Mouse (Mus musculus): ENCODE measurements around the gene Commd3. TPM values are rescaled to one million over a fixed set of nuclear protein-coding genes. Genes with fewer than 3 reads are reported as not detected.

The Commd3 gene
- polyA plus RNA-seq, 1 experiment from 2014 or later, result 292 TPM

DNA sequence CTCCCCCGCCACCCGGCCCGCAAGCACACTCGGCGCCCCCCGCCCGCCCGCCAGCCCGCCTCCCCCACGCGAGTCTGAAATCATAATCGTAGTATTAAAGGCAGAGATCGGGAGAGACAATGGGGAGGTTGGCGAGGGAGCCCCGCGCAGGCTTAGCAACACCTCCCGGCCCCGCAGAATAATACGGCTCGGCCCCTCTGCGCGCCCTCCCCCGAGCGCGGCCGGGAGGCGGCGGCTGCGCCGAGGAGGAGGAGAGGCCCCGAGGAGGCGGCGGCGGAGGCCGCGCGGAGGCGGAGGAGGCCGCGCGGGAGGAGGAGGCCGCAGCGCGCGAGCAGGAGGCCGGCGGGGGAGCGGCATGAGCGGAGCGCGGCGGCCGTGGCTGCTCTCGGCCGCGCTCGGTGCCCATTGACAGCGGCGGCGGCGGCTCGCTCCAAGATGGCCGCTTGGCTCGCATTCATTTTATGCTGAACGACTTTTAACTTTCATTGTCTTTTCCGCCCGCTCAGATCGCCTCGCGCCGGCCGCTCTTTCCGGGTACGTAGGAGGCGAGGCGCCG, 4.8 kb downstream of the Commd3 start, which contains the start of gene Bmi1:
Gene Bmi1, plus strand, starts transcription at position 83 of the 556 bp plus-strand sequence.
- no peaks in the 10 kb centered on the region for H3K36me3 ChIP-seq (ENCODE audit: insufficient read depth, low read length)
- no peaks in the 10 kb centered on the region for H3K9me3 ChIP-seq (replicated peaks; ENCODE audit: low read length)
- peak within 1 kb of the TSS; percentile 94 for H3K4me3 ChIP-seq (replicated peaks; ENCODE audit: low read depth, low read length)
- 0% methylated on average over 33 of the region's 77 CpGs for WGBS
- H3K27ac ChIP-seq, result peak within 1 kb of the TSS; percentile 96
- H3K4me1 ChIP-seq (replicated peaks; ENCODE audit: insufficient read depth, low read length), result 0 out of 2 replicates have a peak, but pooled peaks cover 4% of the 10 kb centered on the region
- peaks cover 5% of the 10 kb centered on the region; the same call in 1 of the 2 replicates for H3K27me3 ChIP-seq (ENCODE audit: insufficient read depth, low read length)
- no peak for TF ChIP-seq CTCF (IDR thresholded peaks at IDR 0.05; ENCODE audit: low read depth)
- peak within 1 kb of the TSS; percentile 90 for H3K4me2 ChIP-seq (ENCODE audit: low read length)
- ATAC-seq (replicated peaks; ENCODE audit: low FRiP score, low read depth) (peak; percentile 62), DNase-seq (ENCODE audit: low spot score) (peak; percentile 77)
- peak within 1 kb of the TSS; percentile 97 for H3K9ac ChIP-seq (ENCODE audit: low read depth, low read length)

DNA sequence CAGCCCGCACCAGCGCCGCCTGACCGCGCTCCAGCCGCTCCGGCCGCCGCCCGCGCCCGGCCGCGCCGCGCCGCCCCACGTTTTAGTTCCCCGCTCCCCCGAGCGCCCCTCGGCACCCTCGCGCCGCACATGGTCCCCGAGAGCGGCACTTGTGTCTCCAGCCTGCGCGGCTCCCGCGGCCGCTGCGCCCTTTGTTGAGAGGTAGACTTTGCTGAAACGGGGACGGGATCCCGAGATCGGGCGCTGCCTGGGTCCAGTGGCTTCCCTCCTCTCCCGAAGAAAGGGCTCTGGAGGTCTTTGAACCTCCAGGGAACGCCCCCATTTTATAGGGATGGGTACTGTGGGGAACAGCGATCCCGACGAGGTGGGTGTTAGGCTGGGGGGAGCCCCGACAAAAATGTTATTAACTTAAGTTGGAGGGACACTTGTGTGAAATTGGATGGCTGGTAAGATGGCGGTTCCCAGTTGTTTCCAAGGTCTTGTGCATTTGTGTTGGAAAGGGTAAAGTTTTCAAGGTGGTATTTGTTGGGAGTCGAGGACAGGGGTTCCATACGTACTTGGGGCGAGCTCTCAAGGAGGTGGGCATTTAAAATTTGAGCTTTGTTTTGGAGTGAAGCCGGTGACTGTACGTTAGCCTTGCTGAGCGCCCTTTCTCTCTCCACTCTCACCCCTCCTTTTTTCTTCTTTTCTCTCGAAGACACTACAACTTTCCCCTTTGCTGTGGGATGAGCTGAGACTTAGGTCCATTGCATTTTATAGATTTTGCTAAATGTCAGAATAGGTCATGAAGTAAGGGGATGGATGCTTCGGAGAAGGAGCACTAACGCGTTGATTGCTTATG, 5.7 kb downstream of the Commd3 start:
- peak; percentile 12 for ATAC-seq (replicated peaks; ENCODE audit: low FRiP score, low read depth)
- TF ChIP-seq CTCF (IDR thresholded peaks at IDR 0.05; ENCODE audit: low read depth), result no peak
- peak; percentile 67 for DNase-seq (ENCODE audit: low spot score)

DNA sequence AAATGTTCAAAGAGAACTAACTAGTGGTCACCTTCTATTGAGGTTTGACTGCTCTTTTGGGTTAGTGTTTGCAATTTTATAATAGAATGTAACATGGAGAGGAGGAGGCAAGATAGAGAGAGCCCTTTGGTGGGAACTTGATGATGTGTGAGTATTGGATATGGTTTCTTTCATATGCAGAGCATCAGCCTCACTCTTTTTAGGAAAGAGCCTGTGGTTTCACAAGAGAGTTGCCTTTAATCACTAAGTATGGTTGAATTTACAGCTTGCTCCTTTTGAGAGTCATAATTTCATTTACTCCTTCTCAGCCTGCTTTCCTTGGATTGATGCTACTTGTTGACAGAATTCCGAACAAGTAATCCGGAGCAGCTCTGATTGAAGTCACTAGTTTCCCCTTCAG, 7.5 kb downstream of the Commd3 start:
- Histone ChIP-seq H3K4me3 (replicated peaks; ENCODE audit: low read depth, low read length) (no peak overlapping the region), H3K4me2 (ENCODE audit: low read length) (no peak overlapping the region), H3K4me1 (replicated peaks; ENCODE audit: insufficient read depth, low read length) (0 out of 2 replicates have a peak, but pooled peaks cover 4% of the 10 kb centered on the region), H3K9me3 (replicated peaks; ENCODE audit: low read length) (no peaks in the 10 kb centered on the region), H3K27me3 (ENCODE audit: insufficient read depth, low read length) (peaks cover 5% of the 10 kb centered on the region; the same call in 1 of the 2 replicates), H3K9ac (ENCODE audit: low read depth, low read length) (no peak overlapping the region), H3K27ac (no peak overlapping the region), H3K36me3 (ENCODE audit: insufficient read depth, low read length) (peaks cover 4% of the 10 kb centered on the region; the same call in 1 of the 2 replicates)
- no peak for DNase-seq (ENCODE audit: low spot score)
- no peak for ATAC-seq (replicated peaks; ENCODE audit: low FRiP score, low read depth)
- no peak for TF ChIP-seq CTCF (IDR thresholded peaks at IDR 0.05; ENCODE audit: low read depth)
- 94% methylated on average over 2 of the region's 2 CpGs for WGBS

More for the DNA sequence above, 5.7 kb downstream of the Commd3 start:
- peak overlapping the region; percentile 90 for H3K4me2 ChIP-seq (ENCODE audit: low read length)
- under 1% methylated on average over 38 of the region's 55 CpGs for WGBS
- no peak overlapping the region for H3K27ac ChIP-seq
- H3K4me1 ChIP-seq (replicated peaks; ENCODE audit: insufficient read depth, low read length), result 0 out of 2 replicates have a peak, but pooled peaks cover 4% of the 10 kb centered on the region
- H3K4me3 ChIP-seq (replicated peaks; ENCODE audit: low read depth, low read length), result peak overlapping the region; percentile 94
- no peaks in the 10 kb centered on the region for H3K9me3 ChIP-seq (replicated peaks; ENCODE audit: low read length)
- peak overlapping the region; percentile 97 for H3K9ac ChIP-seq (ENCODE audit: low read depth, low read length)
- peaks cover 5% of the 10 kb centered on the region; the same call in 1 of the 2 replicates for H3K27me3 ChIP-seq (ENCODE audit: insufficient read depth, low read length)
- no peaks in the 10 kb centered on the region for H3K36me3 ChIP-seq (ENCODE audit: insufficient read depth, low read length)

DNA sequence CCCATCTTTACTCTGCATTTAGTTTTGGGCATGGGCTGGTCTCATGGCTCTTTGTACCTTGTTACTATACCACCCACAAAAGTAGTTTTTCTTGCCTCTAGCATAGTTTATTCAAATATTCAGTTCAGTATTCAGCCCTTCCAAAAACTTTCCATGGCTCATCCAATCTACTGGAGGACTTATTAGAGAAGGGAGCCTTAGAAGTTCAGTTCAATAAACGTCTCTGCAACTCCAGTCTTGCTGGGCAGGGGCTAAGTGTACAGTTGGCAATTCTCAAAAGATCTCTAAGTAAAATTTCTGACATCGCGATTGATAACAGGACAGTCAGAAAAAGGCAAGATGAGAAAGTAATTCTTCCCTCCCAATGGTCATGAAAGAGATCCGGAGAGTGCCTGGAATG, 8.3 kb downstream of the Commd3 start:
- Histone ChIP-seq H3K9ac (ENCODE audit: low read depth, low read length) (0 out of 2 replicates have a peak overlapping the region, but pooled peaks have one; percentile 35), H3K27ac (no peak overlapping the region), H3K9me3 (replicated peaks; ENCODE audit: low read length) (no peaks in the 10 kb centered on the region), H3K4me3 (replicated peaks; ENCODE audit: low read depth, low read length) (peak overlapping the region; percentile 38), H3K36me3 (ENCODE audit: insufficient read depth, low read length) (peaks cover 4% of the 10 kb centered on the region; the same call in 1 of the 2 replicates), H3K4me1 (replicated peaks; ENCODE audit: insufficient read depth, low read length) (0 out of 2 replicates have a peak, but pooled peaks cover 4% of the 10 kb centered on the region), H3K27me3 (ENCODE audit: insufficient read depth, low read length) (peaks cover 5% of the 10 kb centered on the region; the same call in 1 of the 2 replicates), H3K4me2 (ENCODE audit: low read length) (peak overlapping the region; percentile 72)
- ATAC-seq (replicated peaks; ENCODE audit: low FRiP score, low read depth), result no peak
- DNase-seq (ENCODE audit: low spot score), result no peak
- no peak for TF ChIP-seq CTCF (IDR thresholded peaks at IDR 0.05; ENCODE audit: low read depth)
- 0% methylated on average over 4 of the region's 4 CpGs for WGBS

GRCm38 (mm10) chr2:18680961-18681360, 8.8 kb downstream of the Commd3 start:
- H3K4me2 ChIP-seq (ENCODE audit: low read length), result peak overlapping the region; percentile 72
- TF ChIP-seq CTCF (IDR thresholded peaks at IDR 0.05; ENCODE audit: low read depth), result no peak
- H3K27ac ChIP-seq, result no peak overlapping the region
- 3% methylated on average over 27 of the region's 29 CpGs for WGBS
- H3K4me3 ChIP-seq (replicated peaks; ENCODE audit: low read depth, low read length), result peak overlapping the region; percentile 38
- 0 out of 2 replicates have a peak, but pooled peaks cover 4% of the 10 kb centered on the region for H3K4me1 ChIP-seq (replicated peaks; ENCODE audit: insufficient read depth, low read length)
- ATAC-seq (replicated peaks; ENCODE audit: low FRiP score, low read depth), result no peak
- peak overlapping the region; percentile 35; the same call in 1 of the 2 replicates for H3K9ac ChIP-seq (ENCODE audit: low read depth, low read length)
- no peaks in the 10 kb centered on the region for H3K9me3 ChIP-seq (replicated peaks; ENCODE audit: low read length)
- peaks cover 5% of the 10 kb centered on the region; the same call in 1 of the 2 replicates for H3K27me3 ChIP-seq (ENCODE audit: insufficient read depth, low read length)
- DNase-seq (ENCODE audit: low spot score), result peak; percentile 75
- H3K36me3 ChIP-seq (ENCODE audit: insufficient read depth, low read length), result peaks cover 4% of the 10 kb centered on the region; the same call in 1 of the 2 replicates

GRCm38 (mm10) chr2:18684062-18684461, 11.9 kb downstream of the Commd3 start:
- no peak overlapping the region for H3K27ac ChIP-seq
- H3K4me2 ChIP-seq (ENCODE audit: low read length), result no peak overlapping the region
- H3K36me3 ChIP-seq (ENCODE audit: insufficient read depth, low read length), result peaks cover 4% of the 10 kb centered on the region; the same call in 1 of the 2 replicates
- no peaks in the 10 kb centered on the region for H3K9me3 ChIP-seq (replicated peaks; ENCODE audit: low read length)
- peaks cover 24% of the 10 kb centered on the region for H3K27me3 ChIP-seq (ENCODE audit: insufficient read depth, low read length)
- 0 out of 2 replicates have a peak, but pooled peaks cover 7% of the 10 kb centered on the region for H3K4me1 ChIP-seq (replicated peaks; ENCODE audit: insufficient read depth, low read length)
- no peak for TF ChIP-seq CTCF (IDR thresholded peaks at IDR 0.05; ENCODE audit: low read depth)
- ATAC-seq (replicated peaks; ENCODE audit: low FRiP score, low read depth) (no peak), DNase-seq (ENCODE audit: low spot score) (no peak)
- H3K9ac ChIP-seq (ENCODE audit: low read depth, low read length), result no peak overlapping the region
- 87% methylated on average over 5 of the region's 5 CpGs for WGBS
- no peak overlapping the region for H3K4me3 ChIP-seq (replicated peaks; ENCODE audit: low read depth, low read length)
